Mouse (Mus musculus) erythroblast, embryonic 14.5 days (primary cell): ENCODE data around the gene Gm21970.

ENCODE experiments used
- GATA1 ChIP-seq: IDR thresholded peaks from 2 replicates; pipeline ENCODE4 v1.6.1; 2012; ENCODE audit warnings: low read length, inconsistent platforms, mixed read lengths
- TAL1 ChIP-seq: IDR thresholded peaks from 3 replicates; pipeline ENCODE4 v1.6.1; 2012; ENCODE audit warnings: low read length, inconsistent platforms, mixed read lengths

DNA sequence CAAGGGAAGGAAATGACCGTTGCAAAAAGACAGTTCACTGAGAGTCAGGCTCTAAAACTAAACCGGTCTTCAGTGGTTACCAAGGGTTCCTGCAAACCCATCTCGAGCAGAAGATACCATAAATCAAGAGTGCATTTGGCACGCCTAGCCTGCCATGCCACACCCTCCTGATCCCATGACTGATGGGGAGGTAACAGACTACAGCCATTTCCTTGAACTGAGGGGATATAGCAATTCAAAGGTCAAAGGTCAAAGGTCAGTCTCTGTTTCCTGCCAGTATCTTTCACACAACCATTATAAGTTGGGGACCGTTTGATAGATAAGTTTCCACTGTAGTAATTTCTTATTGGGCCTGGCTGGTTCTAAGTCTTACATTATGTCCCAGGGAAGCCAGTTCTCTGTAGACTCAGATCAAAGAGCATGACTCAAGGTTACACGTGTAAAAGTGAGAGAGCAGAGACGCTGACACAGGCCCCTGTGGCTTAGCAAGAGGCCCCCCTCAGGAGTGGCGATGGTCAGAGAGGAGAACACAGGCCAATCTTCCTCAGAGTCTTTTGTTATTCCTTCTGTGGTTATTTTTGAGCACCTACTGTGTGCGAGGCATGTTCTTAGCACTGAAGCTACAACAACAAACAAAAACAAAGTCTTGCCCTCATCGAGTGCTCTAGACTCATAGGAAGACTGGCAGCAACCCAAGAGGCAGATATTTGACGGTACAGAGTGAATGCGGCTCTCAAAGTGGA lies 21.8 kb downstream of the Gm21970 start:
- TF ChIP-seq TAL1 (no peak), GATA1 (no peak)
